Mouse (Mus musculus) midbrain, embryonic 12.5 days (tissue): Measurements from ENCODE around the gene AW011738. TPM values are rescaled to one million over a fixed set of nuclear protein-coding genes. Genes with fewer than 3 reads are reported as not detected.
A peak's percentile ranks its signal among the peaks of the same experiment; 100 is the strongest.

Experiments
- ATAC-seq: fragments of 200-750 bp; cut with Nextera tagmentation; 2 replicates; pipeline ENCODE4 v1.8.0; 2017; ENCODE audit warnings: low read depth, moderate TSS enrichment, moderate library complexity; ENCODE audit not compliant: low FRiP score
- H3K27ac ChIP-seq: fragments of 300-500 bp; sonication (generic); replicated peaks from 2 replicates; pipeline ENCODE4 v1.5.1; 2016; ENCODE audit warnings: mild to moderate bottlenecking
- H3K27me3 ChIP-seq: fragments of 300-500 bp; sonication (generic); 2 replicates; pipeline ENCODE4 v1.6.1; 2016; ENCODE audit warnings: mild to moderate bottlenecking
- H3K36me3 ChIP-seq: fragments of 300-500 bp; sonication (generic); 2 replicates; pipeline ENCODE4 v1.6.1; 2016
- H3K4me1 ChIP-seq: fragments of 300-500 bp; sonication (generic); 2 replicates; pipeline ENCODE4 v1.6.1; 2016
- H3K4me2 ChIP-seq: fragments of 300-500 bp; sonication (generic); replicated peaks from 2 replicates; pipeline ENCODE4 v1.6.1; 2016; ENCODE audit warnings: mild to moderate bottlenecking, moderate library complexity
- H3K4me3 ChIP-seq: fragments of 300-500 bp; sonication (generic); 2 replicates; pipeline ENCODE4 v1.5.1; 2016; ENCODE audit warnings: mild to moderate bottlenecking
- H3K9ac ChIP-seq: fragments of 300-500 bp; sonication (generic); replicated peaks from 2 replicates; pipeline ENCODE4 v1.6.1; 2016; ENCODE audit warnings: mild to moderate bottlenecking, moderate library complexity
- H3K9me3 ChIP-seq: fragments of 300-500 bp; sonication (generic); 2 replicates; pipeline ENCODE4 v1.6.1; 2016; ENCODE audit warnings: mild to moderate bottlenecking
- WGBS: fragments of 180-500 bp; shearing (Covaris S2); methylation state at CpG from one replicate; pipeline ENCODE4 v1.1.7; 2016; 5-methylcytosine and 5-hydroxymethylcytosine counted together
- polyA plus RNA-seq: library from polyadenylated mRNA; unstranded; fragments of >200 nt; fragmentation: Nextera tagmentation; extraction: Ambion mirVana; gene quantifications from 2 replicates; pipeline ENCODE4 v1.2.1, GENCODE M21; 2016

Gene AW011738
- polyA plus RNA-seq, 1 experiment from 2014 or later = 7.6 TPM

DNA sequence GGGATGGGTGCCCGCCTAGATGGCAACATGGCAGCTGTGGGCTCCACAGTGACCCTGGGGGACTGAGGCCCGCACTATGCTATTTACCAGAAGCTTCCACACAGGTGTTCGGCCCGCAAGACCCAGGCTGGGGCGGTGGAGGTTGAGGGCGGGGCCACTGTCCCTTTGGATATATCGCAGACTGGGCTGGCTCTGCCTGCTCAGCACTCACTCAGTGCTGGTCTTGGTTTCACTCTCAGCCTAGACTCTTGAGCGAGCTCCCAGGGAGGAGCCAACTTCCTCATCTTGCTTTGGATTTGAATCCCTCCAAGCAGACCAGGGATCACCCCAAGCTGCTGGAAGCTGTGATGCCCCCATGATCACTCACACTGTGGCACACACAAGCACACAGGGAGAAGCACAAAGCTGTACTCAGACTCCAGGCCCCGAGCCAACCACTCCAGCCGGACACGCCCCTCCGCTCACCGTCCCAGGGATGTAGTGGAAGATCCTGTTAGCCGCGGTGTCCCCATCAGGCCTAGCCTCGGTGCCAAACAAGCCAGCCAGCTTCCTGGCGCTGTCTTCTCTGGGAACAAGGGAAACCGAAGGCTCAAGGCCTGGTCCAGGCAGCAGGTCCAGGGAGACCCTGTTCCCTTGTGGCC is 24.8 kb downstream of the AW011738 start:
- no peak for ATAC-seq
- Histone ChIP-seq H3K27me3 (no peaks in the 10 kb centered on the region), H3K4me3 (no peak overlapping the region), H3K36me3 (peaks cover 40% of the 10 kb centered on the region), H3K9ac (no peak overlapping the region), H3K4me1 (peaks cover 7% of the 10 kb centered on the region; the same call in 1 of the 2 replicates), H3K4me2 (no peak overlapping the region), H3K9me3 (no peaks in the 10 kb centered on the region), H3K27ac (no peak overlapping the region)
- 38% methylated on average over 18 of the region's 18 CpGs for WGBS

DNA sequence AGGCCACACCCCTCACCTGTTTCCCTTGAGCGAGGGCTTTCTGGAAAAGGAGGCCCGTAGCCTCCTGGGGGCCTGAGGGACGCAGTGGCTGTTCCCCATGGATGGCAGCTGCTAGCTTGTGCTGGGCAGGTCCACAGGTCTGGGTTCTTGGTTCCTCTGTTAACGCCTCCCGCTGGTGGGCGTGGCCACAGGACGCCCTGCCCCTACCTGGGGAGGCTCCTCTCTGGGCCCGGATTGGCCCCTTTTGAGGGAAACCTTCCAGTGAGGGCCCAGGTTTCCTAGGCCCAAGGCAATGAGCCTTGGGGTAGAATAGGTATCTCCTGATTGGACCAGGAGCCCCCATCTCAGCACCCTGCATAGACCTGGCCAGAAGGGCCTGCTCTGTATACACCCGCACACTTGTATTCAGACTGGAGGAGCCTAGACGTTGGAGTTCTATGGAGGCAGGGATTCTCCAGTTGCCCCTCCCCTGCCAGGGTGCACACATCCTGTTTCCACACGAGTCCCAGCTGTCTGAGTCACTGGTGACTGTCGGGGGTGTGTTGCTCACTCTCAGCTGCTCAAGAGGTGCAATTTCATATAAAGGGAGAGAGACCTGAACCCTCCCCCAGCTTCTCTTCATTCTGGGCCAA is 25.4 kb downstream of the AW011738 start:
- H3K27me3 ChIP-seq = no peaks in the 10 kb centered on the region
- peaks cover 13% of the 10 kb centered on the region for H3K4me1 ChIP-seq
- 17% methylated on average over 12 of the region's 12 CpGs for WGBS
- peaks cover 44% of the 10 kb centered on the region for H3K36me3 ChIP-seq
- H3K9ac ChIP-seq = no peak overlapping the region
- no peak overlapping the region for H3K4me3 ChIP-seq
- peak; percentile 35; the same call in 1 of the 2 replicates for ATAC-seq
- H3K4me2 ChIP-seq = no peak overlapping the region
- H3K9me3 ChIP-seq = no peaks in the 10 kb centered on the region
- no peak overlapping the region for H3K27ac ChIP-seq

GRCm38 (mm10) chr4:156234021-156234501 is 31.0 kb downstream of the AW011738 start:
- H3K4me1 ChIP-seq = peaks cover 21% of the 10 kb centered on the region
- H3K9me3 ChIP-seq = no peaks in the 10 kb centered on the region
- peak overlapping the region; percentile 77 for H3K9ac ChIP-seq
- no peak for ATAC-seq
- H3K4me3 ChIP-seq = peak overlapping the region; percentile 96
- peaks cover 62% of the 10 kb centered on the region for H3K36me3 ChIP-seq
- no peaks in the 10 kb centered on the region for H3K27me3 ChIP-seq
- WGBS = 3% methylated on average over 17 of the region's 17 CpGs
- peak overlapping the region; percentile 95 for H3K4me2 ChIP-seq
- H3K27ac ChIP-seq = peak overlapping the region; percentile 89

DNA sequence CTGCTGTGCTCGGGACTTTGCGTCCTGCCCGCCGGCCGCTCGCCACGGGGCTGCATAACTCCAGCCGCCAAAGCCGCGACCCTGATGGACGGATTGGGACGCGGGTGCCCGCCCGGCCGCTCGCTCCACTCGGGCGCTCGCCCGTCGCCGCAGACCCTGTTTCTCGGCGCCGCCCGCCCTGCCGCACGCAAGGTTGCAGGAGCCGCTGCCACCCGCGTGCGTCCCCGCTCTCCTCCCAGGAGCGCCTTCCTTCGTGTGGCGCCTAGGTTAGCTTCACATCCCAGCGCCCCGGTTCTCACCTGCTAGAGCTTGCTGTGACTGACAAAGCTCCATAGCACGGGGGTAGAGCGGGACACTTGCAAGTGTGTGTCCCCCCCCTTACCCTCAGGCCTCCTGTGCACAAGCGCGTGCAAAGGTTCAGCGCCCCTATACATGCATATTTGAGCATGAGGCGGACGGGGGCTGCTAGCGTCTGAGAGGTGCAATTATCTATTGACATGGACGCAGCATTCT is 31.7 kb downstream of the AW011738 start, which contains the start of gene Plekhn1:
Gene Plekhn1, minus strand, starts transcription at position 157 of the 513 bp plus-strand sequence.
- peak; percentile 61 for ATAC-seq
- Histone ChIP-seq H3K4me1 (peaks cover 21% of the 10 kb centered on the region), H3K4me2 (peak within 1 kb of the TSS; percentile 95), H3K27me3 (no peaks in the 10 kb centered on the region), H3K27ac (peak within 1 kb of the TSS; percentile 90), H3K36me3 (peaks cover 62% of the 10 kb centered on the region), H3K9me3 (no peaks in the 10 kb centered on the region), H3K4me3 (peak within 1 kb of the TSS; percentile 96), H3K9ac (peak within 1 kb of the TSS; percentile 79)
- under 1% methylated on average over 44 of the region's 48 CpGs for WGBS

DNA sequence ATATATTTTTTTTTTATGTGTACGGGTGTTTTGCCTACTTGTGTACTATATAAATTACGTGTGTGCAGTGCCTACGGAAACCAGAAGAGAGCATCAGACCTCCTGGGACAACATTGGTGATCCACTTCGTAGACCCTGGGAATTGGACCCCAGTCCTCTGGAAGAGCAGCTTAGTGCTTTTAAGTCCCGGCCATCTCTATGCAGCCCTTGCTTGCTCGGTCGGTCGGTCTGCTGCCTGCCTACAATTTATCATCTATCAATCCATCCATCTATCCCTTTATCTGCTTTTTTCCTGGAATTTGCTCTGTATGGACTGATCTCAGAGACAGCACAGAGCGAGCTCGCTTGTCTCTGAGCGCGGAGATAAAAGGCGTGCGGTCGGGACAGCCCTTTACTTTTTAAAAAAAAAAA is 32.3 kb downstream of the AW011738 start:
- Histone ChIP-seq H3K36me3 (peaks cover 62% of the 10 kb centered on the region), H3K9ac (peak overlapping the region; percentile 79), H3K27me3 (no peaks in the 10 kb centered on the region), H3K4me1 (peaks cover 21% of the 10 kb centered on the region), H3K9me3 (no peaks in the 10 kb centered on the region), H3K4me3 (peak overlapping the region; percentile 96), H3K27ac (peak overlapping the region; percentile 90), H3K4me2 (peak overlapping the region; percentile 95)
- peak; percentile 28 for ATAC-seq
- 1% methylated on average over 15 of the region's 15 CpGs for WGBS

DNA sequence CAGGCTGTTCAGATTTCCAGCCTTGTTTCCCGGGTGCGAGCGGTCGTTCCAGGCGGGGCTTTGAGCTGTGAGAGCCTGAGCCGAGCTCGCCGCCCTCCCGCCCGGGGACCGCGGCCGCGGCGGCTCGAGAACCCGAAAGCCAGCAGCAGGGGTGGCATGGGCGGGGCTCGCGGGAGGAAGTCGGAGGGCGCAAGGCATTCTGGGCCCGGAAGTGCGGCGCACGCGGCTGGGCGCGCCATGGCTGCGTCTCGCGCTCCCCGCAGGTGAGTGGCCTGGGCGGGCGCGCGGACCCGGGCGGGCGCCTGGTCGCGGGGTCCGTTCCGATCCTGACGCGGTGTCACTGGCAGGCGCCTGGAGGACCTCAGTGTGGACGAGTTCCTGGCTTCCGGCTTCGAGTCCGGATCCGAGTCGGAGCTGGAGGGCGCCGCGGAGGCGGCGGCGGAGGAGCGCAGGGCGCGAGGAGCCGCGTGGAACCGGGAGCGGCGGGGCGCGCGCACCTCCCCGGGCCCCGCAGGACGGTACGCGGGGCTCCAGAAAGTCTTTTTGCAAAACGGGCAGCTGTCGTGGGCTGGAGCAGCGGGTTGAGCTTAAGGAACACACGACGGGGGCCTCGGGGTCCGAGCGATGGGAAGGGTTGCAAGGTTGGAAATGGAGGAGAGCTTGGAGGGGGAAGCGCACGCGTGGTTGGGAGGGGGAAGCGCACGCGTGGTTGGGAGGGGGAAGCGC is 32.9 kb downstream of the AW011738 start, which contains the start of gene Noc2l:
Gene Noc2l, plus strand, starts transcription at position 203 of the 726 bp plus-strand sequence.
- H3K27me3 ChIP-seq = no peaks in the 10 kb centered on the region
- WGBS = under 1% methylated on average over 90 of the region's 90 CpGs
- peaks cover 62% of the 10 kb centered on the region for H3K36me3 ChIP-seq
- H3K4me2 ChIP-seq = peak within 1 kb of the TSS; percentile 95
- H3K4me1 ChIP-seq = peaks cover 21% of the 10 kb centered on the region
- peak within 1 kb of the TSS; percentile 96 for H3K4me3 ChIP-seq
- no peaks in the 10 kb centered on the region for H3K9me3 ChIP-seq
- H3K27ac ChIP-seq = peak within 1 kb of the TSS; percentile 90
- H3K9ac ChIP-seq = peak within 1 kb of the TSS; percentile 79
- ATAC-seq = peak; percentile 87

DNA sequence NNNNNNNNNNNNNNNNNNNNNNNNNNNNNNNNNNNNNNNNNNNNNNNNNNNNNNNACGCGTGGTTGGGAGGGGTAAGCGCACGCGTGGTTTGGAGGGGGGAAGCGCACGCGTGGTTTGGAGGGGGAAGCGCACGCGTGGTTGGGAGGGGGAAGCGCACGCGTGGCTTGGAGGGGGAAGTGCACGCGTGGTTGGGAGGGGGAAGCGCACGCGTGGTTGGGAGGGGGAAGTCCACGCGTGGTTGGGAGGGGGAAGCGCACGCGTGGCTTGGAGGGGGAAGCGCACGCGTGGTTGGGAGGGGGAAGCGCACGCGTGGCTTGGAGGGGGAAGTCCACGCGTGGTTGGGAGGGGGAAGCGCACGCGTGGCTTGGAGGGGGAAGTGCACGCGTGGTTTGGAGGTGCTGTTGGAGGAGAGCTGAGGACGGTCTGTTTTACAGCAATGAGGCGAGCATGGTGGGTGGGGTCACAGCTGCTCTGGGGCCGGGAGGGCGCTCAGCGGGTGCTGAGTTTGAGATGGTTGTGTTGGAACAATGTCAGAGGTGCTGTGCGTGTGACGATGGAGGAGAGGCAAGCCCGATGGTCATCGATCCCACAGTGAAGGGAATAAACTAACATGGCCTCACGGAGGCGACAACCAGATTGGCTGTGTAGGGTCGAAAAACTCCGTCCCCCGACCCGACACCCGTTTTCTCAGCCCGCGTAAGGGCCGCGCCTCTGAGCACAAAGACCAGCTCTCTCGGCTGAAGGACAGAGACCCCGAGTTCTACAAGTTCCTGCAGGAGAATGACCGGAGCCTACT is 33.7 kb downstream of the AW011738 start:
- Histone ChIP-seq H3K9me3 (no peaks in the 10 kb centered on the region), H3K4me2 (peak overlapping the region; percentile 95), H3K4me3 (peak overlapping the region; percentile 96), H3K4me1 (peaks cover 21% of the 10 kb centered on the region), H3K27me3 (no peaks in the 10 kb centered on the region), H3K9ac (peak overlapping the region; percentile 39; the same call in 1 of the 2 replicates), H3K27ac (0 out of 2 replicates have a peak overlapping the region, but pooled peaks have one; percentile 10), H3K36me3 (peaks cover 62% of the 10 kb centered on the region)
- 24% methylated on average over 58 of the region's 60 CpGs for WGBS
- ATAC-seq = no peak

DNA sequence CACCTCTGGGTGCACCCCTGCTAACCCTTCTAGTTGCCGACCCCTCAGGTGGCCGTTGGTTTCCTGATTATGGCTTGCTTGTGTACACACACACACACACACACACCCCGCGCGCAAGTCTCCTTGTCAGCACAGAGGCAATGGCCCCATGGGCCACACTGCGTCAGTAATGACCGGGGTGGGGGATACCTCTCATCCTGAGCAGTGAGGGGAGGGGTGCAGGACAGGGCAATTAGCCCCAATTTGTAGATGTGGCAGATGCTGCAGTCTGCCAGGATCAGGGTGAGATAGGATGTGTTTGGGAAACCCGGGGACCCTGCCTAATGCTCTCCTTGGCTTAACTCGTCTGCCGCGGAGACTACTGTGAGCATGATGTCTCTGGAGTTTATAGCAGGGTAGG is 46.5 kb downstream of the AW011738 start:
- peaks cover 51% of the 10 kb centered on the region for H3K36me3 ChIP-seq
- 71% methylated on average over 11 of the region's 11 CpGs for WGBS

GRCm38 (mm10) chr4:156251081-156251480 is 48.0 kb downstream of the AW011738 start:
- Histone ChIP-seq H3K9ac (no peak overlapping the region), H3K4me3 (no peak overlapping the region), H3K9me3 (no peaks in the 10 kb centered on the region), H3K4me2 (no peak overlapping the region), H3K4me1 (peaks cover 14% of the 10 kb centered on the region; the same call in 1 of the 2 replicates), H3K36me3 (peaks cover 36% of the 10 kb centered on the region), H3K27me3 (peaks cover 30% of the 10 kb centered on the region), H3K27ac (peak overlapping the region; percentile 67)
- 63% methylated on average over 8 of the region's 8 CpGs for WGBS
- no peak for ATAC-seq

More for the DNA sequence above, 46.5 kb downstream of the AW011738 start:
- Histone ChIP-seq H3K4me2 (no peak overlapping the region), H3K4me3 (no peak overlapping the region), H3K4me1 (peaks cover 4% of the 10 kb centered on the region; the same call in 1 of the 2 replicates), H3K9me3 (no peaks in the 10 kb centered on the region), H3K9ac (no peak overlapping the region), H3K27ac (peak overlapping the region; percentile 47; the same call in 1 of the 2 replicates), H3K27me3 (peaks cover 18% of the 10 kb centered on the region)
- peak; percentile 31; the same call in 1 of the 2 replicates for ATAC-seq

- H3K27me3 ChIP-seq = peaks cover 30% of the 10 kb centered on the region
- H3K27ac ChIP-seq = peak overlapping the region; percentile 66
- no peak overlapping the region for H3K4me3 ChIP-seq
- no peak for ATAC-seq
- 36% methylated on average over 7 of the region's 7 CpGs for WGBS
- no peaks in the 10 kb centered on the region for H3K9me3 ChIP-seq
- H3K9ac ChIP-seq = no peak overlapping the region
- peaks cover 25% of the 10 kb centered on the region for H3K36me3 ChIP-seq
- H3K4me2 ChIP-seq = no peak overlapping the region
- H3K4me1 ChIP-seq = peaks cover 14% of the 10 kb centered on the region; the same call in 1 of the 2 replicates
These were observed 49.0 kb downstream of the AW011738 start for GRCm38 (mm10) chr4:156252140-156252539.

DNA sequence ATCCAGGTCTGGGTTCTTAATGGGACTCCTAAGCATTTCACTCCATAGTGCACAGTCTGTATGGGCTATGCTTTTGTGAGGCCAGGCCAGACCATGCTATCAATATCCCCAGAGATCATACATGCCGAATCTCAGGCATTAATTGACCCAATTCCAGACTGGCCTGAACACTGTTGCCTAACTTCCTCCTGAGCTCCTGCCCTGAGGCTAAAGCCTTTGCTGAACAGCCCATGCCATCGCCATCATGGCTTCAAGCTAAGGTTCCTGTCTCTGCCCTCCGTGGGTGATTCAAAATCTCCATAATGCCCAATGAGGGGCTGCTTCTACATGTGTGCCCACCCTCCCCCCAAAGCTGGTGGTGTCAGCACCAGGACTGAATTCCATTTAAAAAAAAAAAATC is 49.5 kb downstream of the AW011738 start:
- Histone ChIP-seq H3K27me3 (peaks cover 30% of the 10 kb centered on the region), H3K27ac (peak overlapping the region; percentile 66), H3K4me2 (no peak overlapping the region), H3K36me3 (peaks cover 21% of the 10 kb centered on the region), H3K9ac (no peak overlapping the region), H3K9me3 (no peaks in the 10 kb centered on the region), H3K4me1 (peaks cover 14% of the 10 kb centered on the region; the same call in 1 of the 2 replicates), H3K4me3 (no peak overlapping the region)
- WGBS = 41% methylated on average over 3 of the region's 3 CpGs
- no peak for ATAC-seq
